Mouse (Mus musculus): ENCODE data around the gene Ing3. TPM values are rescaled to one million over a fixed set of nuclear protein-coding genes. Genes with fewer than 3 reads are reported as not detected.

The Ing3 gene
- total and polyA plus RNA-seq, 2 experiments from 2014 or later: 14.5 to 50.0 TPM

GRCm38 (mm10) chr6:21949771-21950448 is 539 bp downstream of the Ing3 start:
- H3K4me1 ChIP-seq (ENCODE audit: insufficient read depth, low read length): 0 out of 2 replicates have a peak, but pooled peaks cover 3% of the 10 kb centered on the region
- peak; percentile 97 for ATAC-seq (ENCODE audit: low FRiP score)
- 0 out of 2 replicates have a peak, but pooled peaks cover 7% of the 10 kb centered on the region for H3K36me3 ChIP-seq (ENCODE audit: insufficient read depth, low read length)
- no peaks in the 10 kb centered on the region for H3K27me3 ChIP-seq (ENCODE audit: insufficient read depth, low read length)
- DNase-seq (ENCODE audit: low spot score): peak; percentile 96
- peak overlapping the region; percentile 81 for H3K9ac ChIP-seq (replicated peaks; ENCODE audit: low read length, poor library complexity, severe bottlenecking)
- WGBS: under 1% methylated on average over 46 of the region's 68 CpGs
- H3K27ac ChIP-seq (ENCODE audit: low read depth, low read length): peak overlapping the region; percentile 98
- peak overlapping the region; percentile 78 for H3K4me3 ChIP-seq (ENCODE audit: low read depth, low read length)
- H3K9me3 ChIP-seq (ENCODE audit: low read length): no peaks in the 10 kb centered on the region
- peak overlapping the region; percentile 59 for H3K4me2 ChIP-seq (ENCODE audit: low read depth, low read length, poor library complexity, severe bottlenecking)
- TF ChIP-seq CTCF (IDR thresholded peaks at IDR 0.05): peak; percentile 30

DNA sequence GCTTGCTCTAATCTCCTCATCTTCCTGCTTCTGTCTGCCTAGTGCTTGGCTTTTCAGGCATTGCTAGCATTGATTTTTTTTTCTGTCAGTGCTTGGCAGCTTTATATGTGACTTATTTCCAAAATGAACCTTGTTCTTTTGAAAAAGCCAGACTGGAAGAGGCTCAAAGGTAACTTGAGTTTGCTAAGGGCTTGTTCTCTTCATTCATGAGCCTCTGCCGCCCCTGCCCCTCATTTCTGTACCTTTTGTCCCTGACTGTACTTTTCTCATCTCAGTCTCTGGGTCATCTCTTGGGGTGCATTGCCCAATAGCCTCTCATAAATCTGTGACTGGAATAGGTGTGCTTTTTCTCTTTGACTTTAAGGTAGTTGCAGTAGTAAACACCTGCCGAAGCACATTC is 1.3 kb downstream of the Ing3 start:
- no peaks in the 10 kb centered on the region for H3K27me3 ChIP-seq (ENCODE audit: insufficient read depth, low read length)
- 0 out of 2 replicates have a peak overlapping the region, but pooled peaks have one; percentile 98 for H3K27ac ChIP-seq (ENCODE audit: low read depth, low read length)
- H3K9me3 ChIP-seq (ENCODE audit: low read length): no peaks in the 10 kb centered on the region
- peak overlapping the region; percentile 78 for H3K4me3 ChIP-seq (ENCODE audit: low read depth, low read length)
- peaks cover 7% of the 10 kb centered on the region for H3K36me3 ChIP-seq (ENCODE audit: insufficient read depth, low read length)
- WGBS: 86% methylated on average over 2 of the region's 2 CpGs
- no peak for DNase-seq (ENCODE audit: low spot score)
- H3K4me2 ChIP-seq (ENCODE audit: low read depth, low read length, poor library complexity, severe bottlenecking): peak overlapping the region; percentile 59
- TF ChIP-seq CTCF (IDR thresholded peaks at IDR 0.05): no peak
- H3K9ac ChIP-seq (replicated peaks; ENCODE audit: low read length, poor library complexity, severe bottlenecking): peak overlapping the region; percentile 81
- H3K4me1 ChIP-seq (ENCODE audit: insufficient read depth, low read length): 0 out of 2 replicates have a peak, but pooled peaks cover 3% of the 10 kb centered on the region
- no peak for ATAC-seq (ENCODE audit: low FRiP score)

DNA sequence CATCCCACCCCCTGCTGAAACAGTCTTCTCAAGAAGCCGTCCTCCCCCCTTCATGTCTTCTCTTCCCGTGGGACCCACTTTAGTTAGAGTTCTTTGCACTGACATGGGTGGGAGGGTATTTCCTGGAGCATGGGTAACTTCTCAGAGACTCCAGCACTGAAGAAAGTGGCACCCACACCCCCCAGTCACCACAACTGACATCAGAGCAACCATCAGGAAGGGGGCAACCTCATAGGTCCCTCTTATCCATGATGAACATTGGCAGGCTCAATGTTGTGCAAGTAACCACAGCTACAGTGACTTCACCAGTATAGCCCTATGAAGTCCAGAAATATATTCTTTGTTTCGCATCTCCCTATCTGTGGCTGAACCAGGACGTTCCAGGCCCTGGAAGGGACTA is 6.1 kb downstream of the Ing3 start:
- DNase-seq (ENCODE audit: low spot score) (no peak), ATAC-seq (ENCODE audit: low FRiP score) (no peak)
- Histone ChIP-seq H3K9me3 (ENCODE audit: low read length) (no peaks in the 10 kb centered on the region), H3K27ac (ENCODE audit: low read depth, low read length) (no peak overlapping the region), H3K4me3 (ENCODE audit: low read depth, low read length) (no peak overlapping the region), H3K9ac (replicated peaks; ENCODE audit: low read length, poor library complexity, severe bottlenecking) (no peak overlapping the region), H3K4me1 (ENCODE audit: insufficient read depth, low read length) (0 out of 2 replicates have a peak, but pooled peaks cover 3% of the 10 kb centered on the region), H3K36me3 (ENCODE audit: insufficient read depth, low read length) (peaks cover 14% of the 10 kb centered on the region), H3K4me2 (ENCODE audit: low read depth, low read length, poor library complexity, severe bottlenecking) (no peak overlapping the region), H3K27me3 (ENCODE audit: insufficient read depth, low read length) (no peaks in the 10 kb centered on the region)
- 83% methylated on average over 4 of the region's 4 CpGs for WGBS
- no peak for TF ChIP-seq CTCF (IDR thresholded peaks at IDR 0.05)

- 91% methylated on average over 4 of the region's 4 CpGs for WGBS
- peaks cover 7% of the 10 kb centered on the region for H3K36me3 ChIP-seq (ENCODE audit: insufficient read depth, low read length)
- no peaks in the 10 kb centered on the region for H3K27me3 ChIP-seq (ENCODE audit: insufficient read depth, low read length)
- H3K4me3 ChIP-seq (ENCODE audit: low read depth, low read length): no peak overlapping the region
- H3K9me3 ChIP-seq (ENCODE audit: low read length): no peaks in the 10 kb centered on the region
- H3K9ac ChIP-seq (replicated peaks; ENCODE audit: low read length, poor library complexity, severe bottlenecking): no peak overlapping the region
- no peak for DNase-seq (ENCODE audit: low spot score)
- ATAC-seq (ENCODE audit: low FRiP score): no peak
- H3K27ac ChIP-seq (ENCODE audit: low read depth, low read length): no peak overlapping the region
- H3K4me1 ChIP-seq (ENCODE audit: insufficient read depth, low read length): no peaks in the 10 kb centered on the region
- no peak overlapping the region for H3K4me2 ChIP-seq (ENCODE audit: low read depth, low read length, poor library complexity, severe bottlenecking)
- no peak for TF ChIP-seq CTCF (IDR thresholded peaks at IDR 0.05)
Observed at GRCm38 (mm10) chr6:21958922-21959321, 9.6 kb downstream of the Ing3 start.

DNA sequence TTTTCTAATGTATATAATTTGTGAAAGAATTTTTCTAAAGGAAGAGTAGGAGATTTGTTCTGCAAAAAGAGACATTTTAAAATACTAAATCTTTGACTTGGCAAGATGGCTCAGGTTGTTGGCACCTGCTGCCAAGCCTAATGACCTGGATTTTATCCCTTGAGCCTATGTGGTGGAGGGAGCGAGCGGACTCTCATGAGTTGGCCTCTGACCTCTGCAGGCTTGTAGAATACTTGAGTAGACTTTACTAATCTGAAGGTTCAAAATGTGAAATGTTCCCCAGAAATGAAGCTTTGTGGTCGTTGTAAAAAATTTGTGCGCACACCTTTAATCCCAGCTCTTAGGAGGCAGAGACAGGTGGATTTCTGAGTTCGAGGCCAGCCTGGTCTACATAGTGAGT is 10.5 kb downstream of the Ing3 start:
- DNase-seq (ENCODE audit: low spot score): no peak
- no peaks in the 10 kb centered on the region for H3K9me3 ChIP-seq (ENCODE audit: low read length)
- H3K27me3 ChIP-seq (ENCODE audit: insufficient read depth, low read length): no peaks in the 10 kb centered on the region
- H3K4me2 ChIP-seq (ENCODE audit: low read depth, low read length, poor library complexity, severe bottlenecking): no peak overlapping the region
- H3K4me3 ChIP-seq (ENCODE audit: low read depth, low read length): no peak overlapping the region
- peaks cover 7% of the 10 kb centered on the region for H3K36me3 ChIP-seq (ENCODE audit: insufficient read depth, low read length)
- WGBS: 93% methylated on average over 5 of the region's 5 CpGs
- no peak for ATAC-seq (ENCODE audit: low FRiP score)
- H3K27ac ChIP-seq (ENCODE audit: low read depth, low read length): no peak overlapping the region
- H3K4me1 ChIP-seq (ENCODE audit: insufficient read depth, low read length): no peaks in the 10 kb centered on the region
- no peak for TF ChIP-seq CTCF (IDR thresholded peaks at IDR 0.05)
- no peak overlapping the region for H3K9ac ChIP-seq (replicated peaks; ENCODE audit: low read length, poor library complexity, severe bottlenecking)

- Histone ChIP-seq H3K9me3 (ENCODE audit: low read length) (no peaks in the 10 kb centered on the region), H3K27ac (ENCODE audit: low read depth, low read length) (no peak overlapping the region), H3K4me2 (ENCODE audit: low read depth, low read length, poor library complexity, severe bottlenecking) (no peak overlapping the region), H3K27me3 (ENCODE audit: insufficient read depth, low read length) (no peaks in the 10 kb centered on the region), H3K4me3 (ENCODE audit: low read depth, low read length) (no peak overlapping the region), H3K9ac (replicated peaks; ENCODE audit: low read length, poor library complexity, severe bottlenecking) (no peak overlapping the region), H3K36me3 (ENCODE audit: insufficient read depth, low read length) (peaks cover 15% of the 10 kb centered on the region), H3K4me1 (ENCODE audit: insufficient read depth, low read length) (no peaks in the 10 kb centered on the region)
- DNase-seq (ENCODE audit: low spot score) (no peak), ATAC-seq (ENCODE audit: low FRiP score) (no peak)
- no peak for TF ChIP-seq CTCF (IDR thresholded peaks at IDR 0.05)
- 90% methylated on average over 2 of the region's 2 CpGs for WGBS
Observed at GRCm38 (mm10) chr6:21977532-21977931, 28.2 kb downstream of the Ing3 start.

Data from midbrain, postnatal 0 days (tissue).